Mouse (Mus musculus) retina, postnatal 1 day (tissue): ENCODE results near the gene Atg3.

Experiments used
- DNase-seq: peaks from one replicate; pipeline ENCODE4 v3.0.0-alpha.2; 2012

The Atg3 gene

GRCm38 (mm10) chr16:45158522-45159388, at the start of gene Atg3, which contains the start of gene Slc35a5:
Gene Atg3, plus strand, starts transcription at chr16:45158785.
Gene Slc35a5, minus strand, starts transcription at chr16:45158706.
- DNase-seq: peak; percentile 99

DNA sequence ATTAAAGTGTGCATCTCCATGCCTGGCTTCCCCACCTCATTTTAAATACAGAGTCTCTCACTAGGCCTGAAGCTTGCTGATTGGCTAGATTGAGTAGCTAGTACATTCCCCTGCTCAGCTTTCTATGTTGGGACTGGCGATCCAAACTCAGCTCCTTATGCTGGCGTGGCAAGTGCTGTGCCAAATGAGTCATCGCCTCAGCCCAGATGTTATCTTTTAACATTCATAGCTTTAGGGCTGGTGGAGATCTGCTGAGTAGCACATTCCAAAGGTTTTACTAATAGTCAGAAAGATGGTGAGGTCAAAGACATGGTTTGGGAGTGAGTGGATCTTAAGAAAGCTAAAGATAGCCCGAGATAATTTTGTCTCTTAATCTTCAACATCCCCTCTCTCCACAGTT, 48.1 kb upstream of the Atg3 start:
- DNase-seq: no peak

GRCm38 (mm10) chr16:45117200-45117599, 41.4 kb upstream of the Atg3 start:
- DNase-seq: no peak

GRCm38 (mm10) chr16:45118760-45119159, 39.8 kb upstream of the Atg3 start:
- no peak for DNase-seq

DNA sequence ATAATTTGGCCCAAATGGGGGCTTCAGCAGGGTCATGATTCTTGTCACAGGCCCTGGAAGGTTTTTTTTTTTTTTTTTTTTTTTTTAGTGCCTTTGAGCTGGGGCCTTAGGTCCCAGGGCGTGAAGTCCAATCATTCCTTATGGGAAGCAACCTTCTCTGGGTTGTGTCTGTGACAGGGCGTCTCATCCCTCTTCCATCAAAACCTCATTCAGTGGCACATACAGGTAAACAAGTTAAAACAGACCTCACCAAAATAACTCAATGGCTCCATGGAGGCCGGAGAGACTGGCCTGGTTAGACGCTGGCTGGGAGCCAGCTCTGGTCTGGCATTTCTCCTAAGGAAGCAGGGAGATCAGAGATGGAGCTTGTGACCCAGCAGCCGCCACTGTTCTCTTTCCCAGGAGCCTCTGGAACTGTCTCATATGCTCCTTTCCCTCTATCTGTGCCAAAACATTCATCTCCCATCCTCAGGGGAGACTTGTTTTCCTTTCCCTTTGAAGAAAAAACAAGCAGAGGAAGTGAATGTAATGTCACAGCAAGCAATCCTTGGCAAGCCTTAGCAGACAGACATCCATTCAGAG, 37.6 kb upstream of the Atg3 start:
- peak; percentile 17 for DNase-seq

DNA sequence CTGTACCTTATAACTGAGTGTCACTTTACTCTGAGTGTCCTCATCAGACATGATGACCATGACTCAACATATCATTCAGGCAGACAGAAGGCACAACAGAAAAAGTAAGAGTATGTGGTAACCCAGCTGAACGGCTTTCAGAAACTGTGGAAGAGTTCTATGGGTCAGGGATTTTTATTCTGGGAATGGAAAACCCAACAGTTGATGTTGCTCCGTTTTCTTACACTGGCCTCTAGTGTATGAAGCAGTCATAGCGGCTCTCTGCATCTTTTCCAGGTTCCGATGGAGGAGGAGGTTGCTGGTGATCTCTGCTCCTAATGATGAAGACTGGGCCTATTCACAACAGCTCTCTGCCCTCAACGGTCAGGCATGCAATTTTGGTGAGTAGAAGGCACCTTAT, 36.0 kb upstream of the Atg3 start:
- DNase-seq: no peak

GRCm38 (mm10) chr16:45124230-45125203, 34.1 kb upstream of the Atg3 start:
- DNase-seq: no peak

DNA sequence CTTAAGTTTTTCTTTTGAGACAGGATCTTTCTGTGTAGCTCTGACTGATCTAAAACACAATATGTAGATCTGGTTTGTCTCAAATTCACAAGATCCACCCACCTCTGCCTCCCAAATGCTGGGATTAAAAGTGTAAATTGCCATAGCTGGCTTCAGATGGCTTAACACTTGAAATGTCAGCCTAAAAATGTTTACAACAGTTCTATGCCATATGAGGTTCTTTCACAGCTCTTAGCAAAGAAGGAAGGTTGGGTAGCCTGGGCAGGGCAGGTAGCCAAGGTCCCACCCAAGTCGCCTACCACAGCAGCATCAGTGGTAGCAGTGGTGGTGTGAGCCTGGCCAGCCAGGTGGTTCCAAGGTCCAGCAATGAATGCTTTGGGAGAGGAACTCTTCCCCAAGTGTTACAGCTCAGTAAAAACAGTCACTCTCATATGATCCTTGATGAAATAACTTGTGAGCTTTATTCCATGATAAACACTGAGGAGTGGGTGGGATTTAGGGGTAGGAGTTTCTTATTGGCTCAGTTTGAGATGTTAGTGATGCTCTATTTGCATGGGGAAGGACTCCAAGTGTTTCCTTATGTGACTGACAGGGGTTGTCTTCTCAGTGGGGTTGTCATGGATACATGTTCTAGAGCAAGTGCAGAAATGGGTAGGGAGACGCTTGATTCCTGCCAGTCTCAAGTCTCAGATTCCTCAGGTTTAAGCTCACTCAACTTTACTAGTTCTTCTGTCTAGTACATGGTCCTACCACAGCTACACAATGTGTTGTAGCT, 30.5 kb upstream of the Atg3 start:
- no peak for DNase-seq

DNA sequence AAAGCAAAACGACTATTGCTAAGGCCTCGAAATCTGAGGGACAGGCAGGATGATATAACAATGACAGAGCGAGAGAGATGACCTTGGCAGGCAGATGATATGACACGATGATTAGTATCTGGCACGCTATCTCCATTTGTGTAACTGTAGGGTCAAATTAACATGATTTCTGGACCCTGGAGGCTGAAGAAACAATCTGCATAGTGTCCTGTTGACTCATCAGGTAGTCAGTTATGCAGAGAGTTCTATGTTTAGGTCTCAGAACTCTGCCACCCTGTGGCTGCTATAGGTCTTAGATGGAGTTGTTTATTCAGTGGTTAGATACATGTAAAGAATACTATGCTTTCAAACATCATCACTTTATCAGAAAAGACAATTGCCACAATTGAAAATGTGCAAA, 16.9 kb upstream of the Atg3 start:
- DNase-seq: no peak

- no peak for DNase-seq
Observed at GRCm38 (mm10) chr16:45142565-45142964, 16.0 kb upstream of the Atg3 start.

DNA sequence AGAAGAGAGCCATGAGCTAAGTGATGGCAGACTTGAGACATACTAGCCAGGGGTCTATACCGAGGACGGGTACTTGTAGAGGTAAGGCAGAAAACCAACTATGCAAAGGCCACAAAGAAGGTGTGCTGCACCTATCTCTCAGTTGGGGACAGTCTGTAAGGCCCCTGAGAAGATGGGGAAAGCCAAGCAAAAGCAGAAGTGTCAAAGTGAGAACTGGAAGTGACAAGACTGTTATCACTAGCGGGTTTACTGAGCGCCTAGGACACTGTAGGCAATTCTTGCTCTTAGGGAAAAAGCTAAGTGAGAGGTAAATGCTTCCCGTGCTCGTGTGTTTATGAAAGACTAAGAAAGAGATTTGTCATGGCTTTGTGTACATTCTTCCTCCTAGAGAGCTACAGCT, 13.5 kb upstream of the Atg3 start:
- DNase-seq: no peak

GRCm38 (mm10) chr16:45148488-45149082, 10.0 kb upstream of the Atg3 start:
- DNase-seq: no peak

- DNase-seq: no peak
Observed at GRCm38 (mm10) chr16:45154741-45155250, 3.8 kb upstream of the Atg3 start.

- peak; percentile 87 for DNase-seq
Observed at GRCm38 (mm10) chr16:45158136-45158521, 456 bp upstream of the Atg3 start.

DNA sequence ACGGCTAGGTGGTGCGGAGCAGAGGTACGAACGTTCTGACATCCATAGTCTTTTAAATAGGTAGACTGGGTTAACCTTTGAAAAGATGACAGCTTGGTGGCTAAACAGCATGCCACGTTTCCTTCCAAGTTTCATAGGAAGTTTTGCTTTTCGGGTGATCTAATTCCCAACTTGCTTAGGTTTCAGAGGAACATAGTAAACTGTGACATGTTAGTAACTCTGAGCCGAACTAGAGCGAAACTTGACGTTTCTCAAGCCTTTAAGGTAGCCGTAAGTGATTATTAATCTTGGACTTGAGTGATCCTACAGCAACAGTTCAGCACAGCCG, 768 bp downstream of the Atg3 start:
- DNase-seq: no peak

DNA sequence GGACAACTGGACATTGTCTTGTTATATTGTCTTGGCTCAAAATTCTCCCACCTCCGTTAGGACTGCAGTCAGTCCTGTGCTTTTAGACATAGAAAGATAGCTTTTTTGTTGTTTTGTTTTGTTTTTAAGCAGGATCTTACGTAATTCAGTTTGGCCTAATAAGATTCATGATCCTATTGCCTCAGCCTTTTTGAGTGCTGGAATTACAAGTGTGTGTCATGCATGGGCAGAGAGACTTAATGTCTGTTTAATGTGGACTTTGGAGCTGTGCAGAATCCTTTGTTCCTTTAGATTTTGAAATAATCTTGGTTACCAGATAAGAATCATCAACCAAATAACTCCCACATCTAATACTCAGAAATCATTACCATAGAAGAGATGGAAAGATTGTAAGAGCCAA, 20.0 kb downstream of the Atg3 start:
- no peak for DNase-seq

DNA sequence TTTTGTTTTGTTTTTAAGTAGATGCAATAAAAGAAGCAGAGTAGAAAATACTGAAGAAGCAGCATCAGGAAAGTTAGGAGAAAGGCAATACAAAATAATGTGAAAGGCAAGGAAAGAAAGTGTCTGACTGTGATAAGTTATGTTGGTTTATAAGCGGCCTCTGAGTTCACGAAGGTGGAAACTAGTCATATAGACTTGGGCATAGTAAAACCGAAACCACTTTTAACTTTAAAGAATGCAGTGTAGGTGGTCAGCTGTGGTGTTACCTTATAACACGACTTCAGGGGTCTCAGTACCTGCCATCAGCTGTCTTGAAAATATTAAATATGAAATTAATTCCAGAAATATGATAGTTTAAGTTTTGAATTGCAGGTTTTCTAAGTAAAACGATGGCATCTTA, 23.2 kb downstream of the Atg3 start:
- no peak for DNase-seq

GRCm38 (mm10) chr16:45192613-45193012, 34.0 kb downstream of the Atg3 start:
- DNase-seq: peak; percentile 85

- DNase-seq: peak; percentile 89
Observed at GRCm38 (mm10) chr16:45196816-45197215, 38.2 kb downstream of the Atg3 start.

DNA sequence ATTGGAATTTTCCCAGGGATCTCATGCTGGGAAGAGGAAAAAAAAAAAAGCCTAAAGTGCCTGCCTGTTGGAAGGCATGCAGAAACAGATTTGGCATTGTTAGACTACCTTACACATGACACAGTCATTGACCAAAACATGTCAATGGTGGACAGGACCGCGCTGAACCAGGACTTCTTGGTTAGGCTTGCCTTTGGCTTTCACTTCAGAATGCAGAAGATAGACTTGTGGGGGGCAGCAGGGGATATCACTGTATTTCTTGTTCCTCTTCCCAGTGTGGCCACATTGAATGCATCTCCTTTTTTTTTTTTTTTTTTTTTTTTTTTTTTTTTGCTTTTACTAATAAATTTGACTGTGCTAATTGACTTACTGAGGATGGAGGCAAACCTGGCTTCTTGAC, 42.8 kb downstream of the Atg3 start:
- DNase-seq: no peak

- DNase-seq: no peak
Observed at GRCm38 (mm10) chr16:45204438-45204837, 45.9 kb downstream of the Atg3 start.
